Mouse (Mus musculus) embryo, embryonic 10.5 days (tissue): Measurements from ENCODE around the gene Ube2h.
"Not testable (repeated sequence)": the region's sequence is repeated elsewhere in the genome, so short reads cannot be mapped to it uniquely, and the experiment has no call there.

Source experiments
- DNase-seq: peaks from one replicate; pipeline ENCODE4 v3.0.0-alpha.2; 2015; ENCODE audit warnings: low spot score

Ube2h gene

DNA sequence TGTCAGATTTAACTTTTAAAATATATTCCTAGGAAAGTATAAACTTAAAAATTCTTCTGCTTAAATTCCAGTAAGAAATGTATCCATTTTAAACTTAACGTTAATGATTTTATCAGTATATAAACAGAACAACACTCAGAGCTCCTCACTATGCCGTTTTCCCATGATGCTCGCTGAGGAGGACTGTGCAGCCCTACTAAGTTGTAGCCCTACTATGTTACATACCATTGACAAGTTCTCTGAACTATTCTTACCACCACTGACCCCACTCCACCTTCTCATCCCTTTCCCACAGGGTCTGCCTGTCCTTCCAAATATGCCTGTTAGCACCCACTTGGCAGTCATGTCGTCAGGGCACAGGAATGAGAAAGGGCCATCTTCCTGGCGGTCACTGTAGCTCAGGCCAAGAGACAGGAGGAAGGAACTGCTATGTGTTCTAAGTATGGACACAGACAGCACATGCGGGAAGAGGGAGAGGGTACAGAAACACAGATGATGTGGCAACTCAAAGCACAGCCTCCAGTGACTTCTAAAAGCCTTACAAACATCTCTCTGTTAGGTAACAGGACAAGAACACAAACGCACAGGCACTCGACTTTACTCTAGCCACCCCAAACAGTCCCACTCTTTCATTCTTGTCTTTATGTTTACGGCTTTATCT is 60.9 kb downstream of the Ube2h start:
- DNase-seq: no peak

DNA sequence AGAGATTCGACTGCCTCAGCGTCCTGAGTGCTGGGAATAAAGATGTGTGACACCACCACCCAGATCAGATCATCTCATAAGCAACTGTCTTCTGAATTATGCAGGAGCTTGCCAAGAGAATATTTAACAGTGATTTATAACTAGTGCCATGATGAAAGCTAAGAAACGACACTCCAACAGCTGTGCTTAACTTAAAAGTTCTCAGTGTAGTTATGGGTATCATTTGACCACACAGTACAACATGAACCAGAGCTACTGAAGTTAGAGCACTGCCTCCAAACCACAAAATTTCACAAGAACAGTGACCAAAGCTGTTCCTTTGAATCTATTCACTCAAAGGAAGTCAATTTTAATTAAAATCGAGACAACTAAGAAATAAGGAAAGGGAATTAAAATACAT is 61.4 kb downstream of the Ube2h start:
- DNase-seq: no peak

GRCm38 (mm10) chr6:30240105-30240504 is 64.2 kb downstream of the Ube2h start:
- DNase-seq: no peak

GRCm38 (mm10) chr6:30239207-30239606 is 65.1 kb downstream of the Ube2h start:
- DNase-seq: no peak

- no peak for DNase-seq
Measured at GRCm38 (mm10) chr6:30238079-30238478, 66.3 kb downstream of the Ube2h start.

DNA sequence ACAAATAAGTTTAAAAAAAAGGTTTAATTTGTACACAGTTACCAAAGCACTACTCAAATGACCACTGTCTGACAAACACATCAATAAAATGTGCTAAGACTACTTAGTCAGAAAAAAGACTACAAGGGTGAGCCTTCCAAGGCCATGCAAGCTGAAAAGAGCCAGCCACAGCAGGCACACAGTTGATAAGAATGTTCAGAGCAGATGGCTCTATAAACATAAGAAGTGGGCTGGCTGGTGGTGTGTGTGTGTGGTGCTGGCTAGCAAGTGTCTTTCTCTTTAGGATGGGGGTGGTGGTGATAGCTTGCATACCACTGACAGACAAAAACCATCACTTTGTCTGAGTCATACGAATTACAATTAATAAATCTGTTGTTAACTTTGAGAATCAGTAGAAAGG is 67.8 kb downstream of the Ube2h start:
- DNase-seq: no peak

- DNase-seq: no peak
Measured at GRCm38 (mm10) chr6:30231758-30232293, 72.5 kb downstream of the Ube2h start.

GRCm38 (mm10) chr6:30230246-30230645 is 74.1 kb downstream of the Ube2h start:
- DNase-seq: no peak

- DNase-seq: no peak
Measured at GRCm38 (mm10) chr6:30228921-30229320, 75.4 kb downstream of the Ube2h start.

DNA sequence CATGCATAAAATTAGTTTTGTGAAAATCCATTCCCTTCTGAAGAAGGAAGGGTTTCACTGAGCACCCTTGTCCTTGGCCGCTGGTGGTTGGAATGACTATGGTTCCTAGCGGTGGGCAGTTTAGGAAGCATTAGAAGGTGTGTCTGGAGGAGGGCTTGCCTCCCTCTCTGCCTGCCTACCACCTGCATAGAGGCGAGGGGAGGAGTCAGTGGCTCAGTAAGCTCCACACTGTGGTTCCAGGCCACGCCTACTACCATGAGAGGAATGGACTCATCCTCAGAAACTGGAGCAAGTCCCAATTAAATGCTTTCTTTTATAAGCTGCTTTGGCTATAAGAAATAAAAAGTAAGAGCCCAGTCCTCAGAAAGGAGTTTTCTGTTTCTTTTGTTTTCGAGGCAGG is 76.0 kb downstream of the Ube2h start:
- DNase-seq: no peak

- DNase-seq: no peak
Measured at GRCm38 (mm10) chr6:30226971-30227700, 77.2 kb downstream of the Ube2h start.

- DNase-seq: no peak
Measured at GRCm38 (mm10) chr6:30224693-30225092, 79.6 kb downstream of the Ube2h start.

GRCm38 (mm10) chr6:30222321-30222720 is 82.0 kb downstream of the Ube2h start:
- DNase-seq: no peak

DNA sequence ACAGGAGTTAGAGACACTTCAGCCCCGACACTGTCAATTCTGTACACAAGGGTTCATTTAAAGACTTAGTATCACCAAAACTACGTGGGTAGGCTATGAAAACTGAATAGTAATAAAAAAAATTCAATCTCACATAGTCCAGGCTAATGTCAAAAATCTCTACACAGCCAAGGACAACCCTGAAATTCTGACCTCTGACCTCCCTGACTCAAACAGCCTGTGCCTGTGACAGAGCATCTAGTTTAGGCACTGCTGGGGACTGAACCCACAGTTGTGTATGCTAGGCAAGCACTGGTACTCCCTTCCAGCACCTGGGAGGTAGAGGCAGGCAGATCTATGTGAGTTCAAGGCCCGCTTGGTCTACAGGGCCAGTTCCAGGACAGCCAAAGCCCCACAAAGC is 86.8 kb downstream of the Ube2h start:
- DNase-seq: no peak

- DNase-seq: no peak
Measured at GRCm38 (mm10) chr6:30212468-30212867, 91.9 kb downstream of the Ube2h start.

DNA sequence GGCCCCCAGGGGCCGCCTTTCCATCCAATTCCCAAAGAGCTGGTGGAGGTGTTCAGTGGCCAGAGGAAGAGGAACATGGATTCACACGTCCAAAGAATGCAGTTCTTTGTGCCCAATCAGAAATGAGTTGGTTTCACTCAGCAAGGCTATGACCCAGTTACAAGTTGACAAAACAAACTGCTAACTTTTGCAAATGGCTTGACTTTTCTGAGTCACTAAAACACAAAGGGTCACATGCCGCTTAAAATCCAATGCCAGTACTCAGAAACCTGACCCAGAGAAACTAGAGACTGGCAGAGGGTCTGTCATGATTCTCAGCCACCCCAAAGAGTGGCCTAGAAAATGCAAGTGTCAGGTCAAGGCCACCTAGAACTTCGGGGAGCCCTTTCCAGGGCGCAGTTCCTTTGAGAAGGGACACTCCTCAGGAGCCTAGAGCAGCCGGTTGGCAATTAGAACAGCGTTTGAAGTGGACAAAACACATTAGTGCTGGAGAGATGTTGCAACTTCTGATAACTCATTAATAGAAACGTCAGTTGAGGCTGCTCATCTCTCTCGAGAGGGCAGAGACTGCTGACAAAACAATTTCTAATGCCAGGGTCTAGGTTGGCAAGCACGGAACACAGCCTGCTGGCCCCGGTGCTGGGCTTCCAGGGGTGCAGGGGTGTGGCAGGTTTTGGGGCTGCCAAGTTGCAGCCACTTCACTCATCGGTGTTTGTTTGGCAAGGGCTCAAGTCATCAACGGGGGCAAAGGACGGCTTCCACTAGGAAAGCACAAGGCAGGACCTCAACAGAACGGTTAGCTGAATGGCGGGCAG is 92.5 kb downstream of the Ube2h start:
- no peak for DNase-seq

DNA sequence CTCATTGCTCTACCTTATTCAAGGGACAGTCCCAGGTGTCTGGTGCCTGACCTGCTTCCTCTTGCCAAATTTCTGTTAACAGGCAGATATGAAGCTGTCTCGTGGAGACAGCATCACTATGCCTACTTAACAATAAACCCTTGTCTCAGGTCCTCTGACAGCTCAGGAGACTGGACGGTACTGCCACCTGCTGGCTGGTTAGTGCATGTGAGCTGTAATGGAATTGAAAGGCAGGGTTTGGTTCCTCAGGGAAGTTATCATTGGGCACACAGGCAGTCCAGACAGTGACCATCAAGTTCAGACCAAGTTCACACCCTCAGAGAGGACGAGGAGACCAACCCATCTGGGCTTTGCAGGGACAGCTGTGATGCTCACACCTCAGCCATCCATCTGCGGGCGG is 93.6 kb downstream of the Ube2h start:
- peak; percentile 89 for DNase-seq

- DNase-seq: no peak
Measured at GRCm38 (mm10) chr6:30208844-30209243, 95.5 kb downstream of the Ube2h start.

DNA sequence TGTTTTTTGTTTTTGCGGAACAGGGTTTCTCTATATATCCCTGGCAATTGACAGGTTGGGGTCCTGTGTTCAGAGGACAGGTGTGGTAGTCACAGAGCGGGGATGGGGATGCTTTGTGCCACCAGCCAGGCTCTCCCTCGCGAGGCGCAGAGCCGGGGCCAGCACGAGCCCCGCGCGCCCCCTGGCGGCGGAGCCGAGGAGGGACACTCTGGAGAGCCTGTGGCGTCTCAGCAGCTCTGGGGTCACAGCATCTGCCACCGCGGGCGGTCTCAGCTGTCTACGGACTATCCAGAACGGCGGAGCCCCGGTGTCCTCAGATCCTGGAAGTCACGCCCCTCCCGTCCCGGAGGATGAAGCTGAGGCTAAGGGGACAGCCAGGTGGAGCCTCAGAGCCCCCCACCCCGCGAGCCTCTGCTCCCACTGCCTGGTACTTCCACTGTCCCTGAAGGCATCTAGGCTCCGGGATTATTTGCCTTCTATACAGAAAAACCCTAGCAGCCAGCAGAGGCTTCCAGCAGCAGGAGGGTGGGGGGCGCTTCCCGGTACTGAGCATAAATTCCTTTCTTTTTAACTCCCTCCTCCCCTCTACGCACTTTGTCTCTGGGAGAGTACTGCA is 98.6 kb downstream of the Ube2h start:
- DNase-seq: peak; percentile 86

DNA sequence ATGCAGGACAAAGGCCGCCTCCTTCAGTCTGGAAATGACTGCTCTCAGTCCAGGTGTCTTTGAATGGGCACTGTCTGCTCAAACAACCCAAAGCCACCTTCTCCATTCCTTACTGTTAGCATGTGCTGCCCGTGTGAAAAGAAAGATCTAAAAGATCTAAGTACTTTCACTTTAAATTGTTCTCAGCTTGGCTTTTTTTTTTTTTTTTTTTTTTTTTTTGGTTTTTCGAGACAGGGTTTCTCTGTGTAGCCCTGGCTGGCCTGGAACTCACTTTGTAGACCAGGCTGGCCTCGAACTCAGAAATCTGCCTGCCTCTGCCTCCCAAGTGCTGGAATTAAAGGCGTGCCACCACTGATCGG is 99.2 kb downstream of the Ube2h start:
- DNase-seq: not testable (repeated sequence)

GRCm38 (mm10) chr6:30204383-30205179 is 99.8 kb downstream of the Ube2h start:
- peak; percentile 37 for DNase-seq
